8 mouse cellular contexts compared by ENCODE assay signal in genomic region chr16:17275721-17276120, GRCm38 (mm10). TPM values are rescaled to one million over a fixed set of nuclear protein-coding genes. Genes with fewer than 3 reads are reported as not detected.
DNase-seq lines count a peak whose midpoint lies in the region; ATAC-seq and TF ChIP-seq lines count a peak whose summit lies in the region.

TSS of gene Tmem191c (plus strand) at chr16:17276077.

- no peaks in the 10 kb centered on the region; the same call in 1 of the 2 replicates for H3K9me3 ChIP-seq in kidney, postnatal 0 days (replicated peaks; ENCODE audit: low read length)
- 0 out of 2 replicates have a peak, but pooled peaks cover 5% of the 10 kb centered on the region for H3K9me3 ChIP-seq in hindbrain, embryonic 12.5 days (replicated peaks)
- no peaks in the 10 kb centered on the region for H3K9me3 ChIP-seq in liver, embryonic 15.5 days (replicated peaks)

- ATAC-seq in kidney, postnatal 0 days (replicated peaks; ENCODE audit: low FRiP score, low read depth), result no peak
- ATAC-seq in hindbrain, embryonic 12.5 days (ENCODE audit: low FRiP score), result no peak
- ATAC-seq in liver, embryonic 15.5 days (ENCODE audit: insufficient read depth), result no peak

- peaks cover 4% of the 10 kb centered on the region; the same call in 1 of the 2 replicates for H3K27me3 ChIP-seq in kidney, postnatal 0 days (ENCODE audit: insufficient read depth, low read length)
- peaks cover 37% of the 10 kb centered on the region for H3K27me3 ChIP-seq in hindbrain, embryonic 12.5 days
- peaks cover 37% of the 10 kb centered on the region for H3K27me3 ChIP-seq in liver, embryonic 15.5 days

- no peak for TF ChIP-seq CTCF in kidney, postnatal 0 days (IDR thresholded peaks at IDR 0.05; ENCODE audit: low read depth)
- TF ChIP-seq CTCF in bone marrow macrophage, adult 2 months (IDR thresholded peaks at IDR 0.05; ENCODE audit: low read depth, low read length), result no peak

- peak within 1 kb of the TSS; percentile 62 for H3K9ac ChIP-seq in kidney, postnatal 0 days (ENCODE audit: low read depth, low read length)
- H3K9ac ChIP-seq in hindbrain, embryonic 12.5 days, result peak within 1 kb of the TSS; percentile 59
- peak within 1 kb of the TSS; percentile 48 for H3K9ac ChIP-seq in liver, embryonic 15.5 days

- peak within 1 kb of the TSS; percentile 86 for H3K27ac ChIP-seq in kidney, postnatal 0 days
- H3K27ac ChIP-seq in bone marrow macrophage, adult 2 months (ENCODE audit: insufficient read depth, low read depth, low read length), result no peak within 1 kb of the TSS
- peak within 1 kb of the TSS; percentile 75 for H3K27ac ChIP-seq in hindbrain, embryonic 12.5 days
- H3K27ac ChIP-seq in liver, embryonic 15.5 days (replicated peaks), result no peak within 1 kb of the TSS

- peak within 1 kb of the TSS; percentile 53 for H3K4me3 ChIP-seq in kidney, postnatal 0 days (replicated peaks; ENCODE audit: low read depth, low read length)
- peak within 1 kb of the TSS; percentile 61 for H3K4me3 ChIP-seq in bone marrow macrophage, adult 2 months (ENCODE audit: insufficient read depth, low read length)
- peak within 1 kb of the TSS; percentile 49 for H3K4me3 ChIP-seq in hindbrain, embryonic 12.5 days
- peak within 1 kb of the TSS; percentile 65 for H3K4me3 ChIP-seq in liver, embryonic 15.5 days (replicated peaks)

- H3K4me2 ChIP-seq in kidney, postnatal 0 days (ENCODE audit: low read length), result peak within 1 kb of the TSS; percentile 95
- peak within 1 kb of the TSS; percentile 84 for H3K4me2 ChIP-seq in hindbrain, embryonic 12.5 days (replicated peaks)
- peak within 1 kb of the TSS; percentile 97 for H3K4me2 ChIP-seq in liver, embryonic 15.5 days

- DNase-seq in kidney, postnatal 0 days (ENCODE audit: low spot score), result no peak
- DNase-seq in kidney, postnatal 10 days, result no peak
- DNase-seq in ovary, postnatal 14 days (ENCODE audit: low spot score), result no peak
- DNase-seq in cerebellum, postnatal 36 days, result no peak
- no peak for DNase-seq in cerebellum, adult 9-10 months

- no peaks in the 10 kb centered on the region for H3K36me3 ChIP-seq in kidney, postnatal 0 days (ENCODE audit: insufficient read depth, low read length)
- peaks cover 18% of the 10 kb centered on the region for H3K36me3 ChIP-seq in hindbrain, embryonic 12.5 days
- 0 out of 2 replicates have a peak, but pooled peaks cover 11% of the 10 kb centered on the region for H3K36me3 ChIP-seq in liver, embryonic 15.5 days (replicated peaks)

- peaks cover 14% of the 10 kb centered on the region for H3K4me1 ChIP-seq in kidney, postnatal 0 days (replicated peaks; ENCODE audit: insufficient read depth, low read length)
- no peaks in the 10 kb centered on the region for H3K4me1 ChIP-seq in bone marrow macrophage, adult 2 months (ENCODE audit: control insufficient read depth, insufficient read depth, low read length)
- H3K4me1 ChIP-seq in hindbrain, embryonic 12.5 days, result peaks cover 22% of the 10 kb centered on the region
- H3K4me1 ChIP-seq in liver, embryonic 15.5 days (replicated peaks), result peaks cover 23% of the 10 kb centered on the region

- TF ChIP-seq POLR2A in bone marrow macrophage, adult 2 months (IDR thresholded peaks at IDR 0.05; ENCODE audit: borderline replicate concordance, low read depth, low read length), result no peak

- 63% methylated on average over 7 of the region's 7 CpGs for WGBS in kidney, postnatal 0 days
- 56% methylated on average over 7 of the region's 7 CpGs for WGBS in hindbrain, embryonic 12.5 days
- 50% methylated on average over 7 of the region's 7 CpGs for WGBS in liver, embryonic 15.5 days (ENCODE audit: insufficient replicate concordance)

RNA-seq across cellular contexts. Expression of gene Tmem191c, which starts in this region (rescaled TPM):
- polyA plus RNA-seq in kidney, postnatal 0 days (2015; fragmentation: Nextera tagmentation; extraction: Ambion mirVana), result 12.4 and 15.9 TPM in 2 replicates
- 9.6 and 13.6 TPM in 2 replicates for polyA plus RNA-seq in bone marrow macrophage, adult 2 months (2012; ENCODE audit: insufficient read depth, insufficient read length, missing spikeins)
- polyA plus RNA-seq in hindbrain, embryonic 12.5 days (2016; fragmentation: Nextera tagmentation; extraction: Ambion mirVana), result 19.6 and 23.0 TPM in 2 replicates
- 3.9 and 4.4 TPM in 2 replicates for polyA plus RNA-seq in liver, embryonic 15.5 days (2015; fragmentation: Nextera tagmentation; extraction: Ambion mirVana)

Comparison
In these comparisons a context has a peak if more than half of its experiments do, and no peak if none do; other contexts are left out.
1. H3K27ac ChIP-seq: peak in kidney, postnatal 0 days (single experiment) and hindbrain, embryonic 12.5 days (single experiment); none in bone marrow macrophage, adult 2 months (single experiment) and liver, embryonic 15.5 days (single experiment).
2. Peak in every context shown above with its lines, with median percentiles within 50 percentile points of each other: H3K4me2 ChIP-seq, H3K4me3 ChIP-seq and H3K9ac ChIP-seq.